8 mouse cellular contexts compared by ENCODE assay signal in the genomic region with DNA sequence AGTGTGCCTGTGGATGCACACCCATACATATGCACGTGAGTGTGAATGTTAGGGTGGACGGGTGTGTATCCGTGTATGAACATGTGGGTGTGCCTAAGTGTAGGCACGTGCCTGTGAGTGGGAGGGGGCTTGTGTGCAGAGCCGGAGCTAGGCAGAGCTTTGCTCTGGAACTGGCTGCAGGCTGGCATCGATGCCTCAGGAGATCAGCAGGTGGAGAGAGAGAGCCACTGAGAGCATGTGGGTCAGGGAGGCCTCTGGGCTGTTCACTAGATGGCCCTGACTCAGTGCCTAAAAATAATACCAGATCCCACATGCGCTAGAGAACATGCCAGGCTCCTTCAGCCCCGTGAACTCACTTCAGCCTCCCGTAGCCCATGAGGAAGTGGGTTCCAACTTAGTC. TPM values are rescaled to one million over a fixed set of nuclear protein-coding genes. Genes with fewer than 3 reads are reported as not detected.
A peak's percentile ranks its signal among the peaks of the same experiment; 100 is the strongest.
DNase-seq lines count a peak whose midpoint lies in the region; ATAC-seq and TF ChIP-seq lines count a peak whose summit lies in the region.

No protein-coding gene starts in this region.

- TF ChIP-seq EP300 in heart, postnatal 0 days (IDR thresholded peaks at IDR 0.05; ENCODE audit: low read depth): no peak

- no peaks in the 10 kb centered on the region for H3K27me3 ChIP-seq in testis, adult 2 months (ENCODE audit: control insufficient read depth, insufficient read depth, low read length)
- no peaks in the 10 kb centered on the region for H3K27me3 ChIP-seq in heart, postnatal 0 days (ENCODE audit: control insufficient read depth, insufficient read depth, low read length)

- WGBS in heart, postnatal 0 days: 20% methylated on average over 9 of the region's 9 CpGs

- peak; percentile 44 for ATAC-seq in frontal cortex, adult (ENCODE audit: low TSS enrichment)
- ATAC-seq in heart, postnatal 0 days (ENCODE audit: insufficient read depth, low read depth): peak; percentile 86
- peak; percentile 35 for ATAC-seq in megakaryocyte-erythroid progenitor cell, adult 5-6 weeks (replicated peaks; ENCODE audit: low FRiP score, low TSS enrichment, poor library complexity, severe bottlenecking)

- peaks cover 3% of the 10 kb centered on the region for H3K4me1 ChIP-seq in testis, adult 2 months (ENCODE audit: control insufficient read depth, insufficient read depth, low read length)
- H3K4me1 ChIP-seq in heart, postnatal 0 days (ENCODE audit: control insufficient read depth, insufficient read depth): peaks cover 55% of the 10 kb centered on the region

- no peak for DNase-seq in frontal cortex, postnatal 10 days (ENCODE audit: low spot score in 2 of 2)
- DNase-seq in testis, postnatal 10 days (ENCODE audit: low spot score): no peak
- DNase-seq in heart, postnatal 0 days (ENCODE audit: low spot score): peak; percentile 89
- no peak for DNase-seq in T-cell, adult 2 months (ENCODE audit: low spot score)
- no peak for DNase-seq in testis, postnatal 14 days (ENCODE audit: low spot score)

- H3K4me3 ChIP-seq in testis, adult 2 months (ENCODE audit: control insufficient read depth, low read depth, low read length): no peak overlapping the region
- H3K4me3 ChIP-seq in heart, postnatal 0 days (ENCODE audit: low read depth, low read length): no peak overlapping the region

- no peak overlapping the region for H3K4me2 ChIP-seq in heart, postnatal 0 days (ENCODE audit: low read depth, low read length)

- no peak for TF ChIP-seq POLR2A in testis, adult 2 months (IDR thresholded peaks at IDR 0.05; ENCODE audit: control insufficient read depth, low read depth, low read length)

- no peak overlapping the region for H3K9ac ChIP-seq in heart, postnatal 0 days (replicated peaks; ENCODE audit: low read depth, low read length)

- TF ChIP-seq CTCF in testis, adult 2 months (IDR thresholded peaks at IDR 0.05; ENCODE audit: control insufficient read depth, insufficient read depth, insufficient replicate concordance, low read depth, low read length): peak; percentile 22; the same call in 1 of the 2 replicates
- TF ChIP-seq CTCF in heart, postnatal 0 days (IDR thresholded peaks at IDR 0.05; ENCODE audit: low read depth): peak; percentile 77

- no peaks in the 10 kb centered on the region for H3K9me3 ChIP-seq in heart, postnatal 0 days (replicated peaks; ENCODE audit: control insufficient read depth, low read length)

- H3K27ac ChIP-seq in testis, adult 2 months (ENCODE audit: control insufficient read depth, insufficient read depth, low read depth, low read length): no peak overlapping the region
- H3K27ac ChIP-seq in heart, postnatal 0 days (ENCODE audit: low read depth): peak overlapping the region; percentile 65

- H3K36me3 ChIP-seq in testis, adult 2 months (ENCODE audit: control insufficient read depth, insufficient read depth, low read length): no peaks in the 10 kb centered on the region
- H3K36me3 ChIP-seq in heart, postnatal 0 days (replicated peaks; ENCODE audit: control insufficient read depth, insufficient read depth, low read length): no peaks in the 10 kb centered on the region

RNA-seq across cellular contexts. Expression of gene Dab2ip, which starts 51.3 kb away (rescaled TPM):
- polyA plus RNA-seq in testis, adult 2 months (2012; rRNA removed): 28.5 and 30.9 TPM in 2 replicates
- 57.7 and 61.1 TPM in 2 replicates for total RNA-seq in heart, postnatal 0 days (2014; rRNA removed; ENCODE audit: low replicate concordance)
- polyA plus RNA-seq in heart, postnatal 0 days (2015; fragmentation: Nextera tagmentation; extraction: Ambion mirVana): 23.8 and 23.9 TPM in 2 replicates
- total RNA-seq in megakaryocyte-erythroid progenitor cell, adult 5-6 weeks (2014; fragmentation: Nextera tagmentation): 3.2 and 5.9 TPM in 2 replicates
- total RNA-seq in megakaryocyte-erythroid progenitor cell, adult 5-6 weeks (2017): 3.2 TPM in 2 replicates

Comparison
In these comparisons a context has a peak if more than half of its experiments do, and no peak if none do; other contexts are left out.
1. ATAC-seq: peak in every context shown above with its lines; median percentile 86 in heart, postnatal 0 days; 44 in frontal cortex, adult; 35 in megakaryocyte-erythroid progenitor cell, adult 5-6 weeks.